Mouse (Mus musculus): ENCODE measurements around the gene 4930524B15Rik. TPM values are rescaled to one million over a fixed set of nuclear protein-coding genes. Genes with fewer than 3 reads are reported as not detected.

4930524B15Rik gene
- polyA plus RNA-seq, 1 experiment: 0.16 TPM

GRCm38 (mm10) chr11:32027474-32028342 is 62.3 kb downstream of the 4930524B15Rik start:
- TF ChIP-seq CTCF (IDR thresholded peaks at IDR 0.05; ENCODE audit: borderline replicate concordance, insufficient read depth, low read depth, low read length) (no peak), POLR2A (IDR thresholded peaks at IDR 0.05; ENCODE audit: borderline replicate concordance, insufficient read depth, low read length) (no peak)
- Histone ChIP-seq H3K4me1 (ENCODE audit: control insufficient read depth, insufficient read depth, low read length) (no peaks in the 10 kb centered on the region), H3K27ac (ENCODE audit: insufficient read depth, low read length) (no peak overlapping the region), H3K27me3 (ENCODE audit: control insufficient read depth, insufficient read depth, low read length) (no peaks in the 10 kb centered on the region), H3K4me3 (replicated peaks; ENCODE audit: insufficient read depth, low read depth, low read length) (no peak overlapping the region)
- WGBS: 50% methylated on average over 7 of the region's 7 CpGs
- no peak for DNase-seq

GRCm38 (mm10) chr11:32028605-32029004 is 63.2 kb downstream of the 4930524B15Rik start:
- 88% methylated on average over 3 of the region's 3 CpGs for WGBS
- Histone ChIP-seq H3K4me3 (replicated peaks; ENCODE audit: insufficient read depth, low read depth, low read length) (no peak overlapping the region), H3K4me1 (ENCODE audit: control insufficient read depth, insufficient read depth, low read length) (no peaks in the 10 kb centered on the region), H3K27ac (ENCODE audit: insufficient read depth, low read length) (no peak overlapping the region), H3K27me3 (ENCODE audit: control insufficient read depth, insufficient read depth, low read length) (no peaks in the 10 kb centered on the region)
- no peak for DNase-seq
- TF ChIP-seq POLR2A (IDR thresholded peaks at IDR 0.05; ENCODE audit: borderline replicate concordance, insufficient read depth, low read length) (no peak), CTCF (IDR thresholded peaks at IDR 0.05; ENCODE audit: borderline replicate concordance, insufficient read depth, low read depth, low read length) (no peak)

Other genes with a start within 250 kb of the 4930524B15Rik start
- 58.0 and 69.3 TPM in 2 replicates for gene Cpeb4, start 93.4 kb upstream of the 4930524B15Rik start, polyA plus RNA-seq (2012; rRNA removed)
- gene Nsg2, start 34.9 kb downstream of the 4930524B15Rik start, polyA plus RNA-seq (2012; rRNA removed): 140 and 169 TPM in 2 replicates
- gene Il9r, start 234.7 kb downstream of the 4930524B15Rik start, polyA plus RNA-seq (2012; rRNA removed): not detected in 2 replicates
- gene Snrnp25, start 239.8 kb downstream of the 4930524B15Rik start, polyA plus RNA-seq (2012; rRNA removed): 48.2 and 51.5 TPM in 2 replicates

All from cerebellum, adult 2 months (tissue).